Mouse (Mus musculus) kidney, adult 2 months (tissue): ENCODE measurements at regions not wholly inside any gene's neighbourhood (a gene's known extent, or its start where the extent isn't known, plus 50 kb on each side); places are given as distances from the start of the nearest gene placed in this dataset.

Experiments
- CTCF ChIP-seq: fragments of 200-500 bp; conservative IDR thresholded peaks from 2 replicates; pipeline ENCODE4 v1.5.1; 2011; ENCODE audit warnings: low read depth, mild to moderate bottlenecking, control low read depth, low read length, moderate library complexity, mixed read lengths; ENCODE audit not compliant: insufficient read depth, insufficient read length
- POLR2A ChIP-seq: fragments of 200-500 bp; IDR thresholded peaks from one replicate; pipeline ENCODE4 v1.6.1; 2011; ENCODE audit warnings: low read depth, low read length, control low read depth

- TF ChIP-seq CTCF (no peak), POLR2A (no peak)
Measured at GRCm38 (mm10) chr10:9416685-9417084, 258.3 kb downstream of the Samd5 start.
